Mouse (Mus musculus) testis, adult 2 months (tissue): Measurements from ENCODE around the gene Spon1. TPM values are rescaled to one million over a fixed set of nuclear protein-coding genes. Genes with fewer than 3 reads are reported as not detected.

ENCODE experiments used
- H3K27ac ChIP-seq: fragments of 200-500 bp; 2 replicates; pipeline ENCODE4 v1.5.1; 2012; ENCODE audit warnings: low read depth, low read length; ENCODE audit not compliant: control insufficient read depth, insufficient read depth
- H3K27me3 ChIP-seq: fragments of 200-500 bp; 2 replicates; pipeline ENCODE4 v1.6.1; 2012; ENCODE audit warnings: mild to moderate bottlenecking, low read length, moderate library complexity; ENCODE audit not compliant: control insufficient read depth, insufficient read depth
- H3K36me3 ChIP-seq: fragments of 200-500 bp; 2 replicates; pipeline ENCODE4 v1.6.1; 2012; ENCODE audit warnings: mild to moderate bottlenecking, low read length; ENCODE audit not compliant: control insufficient read depth, insufficient read depth
- H3K4me1 ChIP-seq: fragments of 200-500 bp; 2 replicates; pipeline ENCODE4 v1.6.1; 2012; ENCODE audit warnings: low read length; ENCODE audit not compliant: control insufficient read depth, insufficient read depth
- H3K4me3 ChIP-seq: fragments of 200-500 bp; 2 replicates; pipeline ENCODE4 v1.5.1; 2012; ENCODE audit warnings: low read depth, mild to moderate bottlenecking, low read length, moderate library complexity, mixed read lengths; ENCODE audit not compliant: control insufficient read depth
- CTCF ChIP-seq: fragments of 200-500 bp; IDR thresholded peaks from 2 replicates; pipeline ENCODE4 v1.5.1; 2012; ENCODE audit warnings: low read depth, mild to moderate bottlenecking, inconsistent platforms, low read length, moderate library complexity; ENCODE audit not compliant: control insufficient read depth, insufficient read depth, insufficient replicate concordance
- POLR2A ChIP-seq: fragments of 200-500 bp; IDR thresholded peaks from 2 replicates; pipeline ENCODE4 v1.6.1; 2012; ENCODE audit warnings: low read depth, mild to moderate bottlenecking, inconsistent platforms, low read length, moderate library complexity; ENCODE audit not compliant: control insufficient read depth
- polyA plus RNA-seq: library from polyadenylated mRNA; depleted of rRNA; stranded (reverse); fragments of >200 nt; gene quantifications from 2 replicates; pipeline ENCODE4 v1.2.3, GENCODE M21; 2012

Gene Spon1
- polyA plus RNA-seq, 1 experiment: 3.6 TPM

- H3K4me3 ChIP-seq: no peak overlapping the region
- no peaks in the 10 kb centered on the region for H3K27me3 ChIP-seq
- no peak overlapping the region for H3K27ac ChIP-seq
- TF ChIP-seq POLR2A (no peak), CTCF (no peak)
- H3K4me1 ChIP-seq: no peaks in the 10 kb centered on the region
- H3K36me3 ChIP-seq: no peaks in the 10 kb centered on the region
Observed at GRCm38 (mm10) chr7:114041349-114041748, 275.6 kb downstream of the Spon1 start.

DNA sequence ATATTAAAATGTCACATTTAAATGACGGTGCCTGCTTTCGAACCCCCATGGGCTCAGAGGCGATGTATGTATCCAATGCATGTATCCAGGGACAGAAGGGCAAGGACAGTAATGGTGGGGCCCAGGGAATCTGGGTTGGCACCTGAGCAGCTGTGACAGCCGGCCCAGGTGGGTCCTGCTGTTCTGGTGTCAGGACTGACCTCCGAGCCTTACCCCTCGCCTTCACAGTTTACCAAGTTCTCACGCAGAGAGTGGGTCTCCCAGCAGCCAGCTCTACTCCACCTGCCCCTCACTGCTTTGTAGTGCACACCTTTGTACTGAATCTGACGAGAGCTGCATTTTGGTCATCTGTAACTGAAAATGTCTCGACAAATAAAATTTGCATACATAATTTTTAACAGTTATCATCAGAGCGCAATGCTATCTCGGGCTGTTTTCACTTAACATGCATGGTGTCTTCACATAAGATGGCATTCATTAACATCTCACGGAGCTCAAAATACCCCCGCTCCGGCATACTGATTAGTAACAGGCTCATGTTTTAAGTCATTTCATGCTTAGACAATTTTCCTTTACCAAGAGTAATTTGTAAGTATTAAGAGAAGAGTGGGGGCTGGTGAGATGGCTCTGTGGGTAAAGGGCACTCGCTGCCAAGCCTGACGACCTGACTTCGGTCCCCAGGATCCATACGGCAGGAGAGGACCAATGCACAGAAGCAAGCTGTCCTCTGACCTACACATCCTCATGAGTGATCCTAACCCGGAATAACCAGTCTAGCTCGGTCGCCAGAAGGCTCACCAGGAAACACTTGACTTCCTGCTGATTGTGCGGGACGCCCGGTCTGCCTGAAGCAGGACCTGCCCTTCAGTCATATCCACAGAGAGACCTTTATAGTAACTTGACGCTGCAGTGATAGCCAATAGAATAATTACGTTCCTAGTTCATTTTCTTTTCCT lies 277.5 kb downstream of the Spon1 start:
- Histone ChIP-seq H3K4me1 (no peaks in the 10 kb centered on the region), H3K27ac (no peak overlapping the region), H3K36me3 (no peaks in the 10 kb centered on the region), H3K27me3 (no peaks in the 10 kb centered on the region), H3K4me3 (no peak overlapping the region)
- no peak for TF ChIP-seq CTCF
- no peak for TF ChIP-seq POLR2A

GRCm38 (mm10) chr7:114043929-114044549 lies 278.2 kb downstream of the Spon1 start:
- no peaks in the 10 kb centered on the region for H3K4me1 ChIP-seq

GRCm38 (mm10) chr7:114045814-114046213 lies 280.0 kb downstream of the Spon1 start:
- no peaks in the 10 kb centered on the region for H3K4me1 ChIP-seq
- no peaks in the 10 kb centered on the region for H3K27me3 ChIP-seq
- TF ChIP-seq CTCF (no peak), POLR2A (no peak)
- H3K4me3 ChIP-seq: no peak overlapping the region
- H3K27ac ChIP-seq: no peak overlapping the region
- H3K36me3 ChIP-seq: no peaks in the 10 kb centered on the region

More at GRCm38 (mm10) chr7:114043929-114044549, 278.2 kb downstream of the Spon1 start:
- Histone ChIP-seq H3K27me3 (no peaks in the 10 kb centered on the region), H3K36me3 (no peaks in the 10 kb centered on the region), H3K27ac (no peak overlapping the region), H3K4me3 (no peak overlapping the region)
- no peak for TF ChIP-seq POLR2A
- TF ChIP-seq CTCF: no peak

- Histone ChIP-seq H3K27ac (no peak overlapping the region), H3K27me3 (no peaks in the 10 kb centered on the region), H3K4me1 (no peaks in the 10 kb centered on the region), H3K36me3 (no peaks in the 10 kb centered on the region), H3K4me3 (no peak overlapping the region)
- TF ChIP-seq CTCF (no peak), POLR2A (no peak)
Observed at GRCm38 (mm10) chr7:114053720-114054119, 287.9 kb downstream of the Spon1 start.

DNA sequence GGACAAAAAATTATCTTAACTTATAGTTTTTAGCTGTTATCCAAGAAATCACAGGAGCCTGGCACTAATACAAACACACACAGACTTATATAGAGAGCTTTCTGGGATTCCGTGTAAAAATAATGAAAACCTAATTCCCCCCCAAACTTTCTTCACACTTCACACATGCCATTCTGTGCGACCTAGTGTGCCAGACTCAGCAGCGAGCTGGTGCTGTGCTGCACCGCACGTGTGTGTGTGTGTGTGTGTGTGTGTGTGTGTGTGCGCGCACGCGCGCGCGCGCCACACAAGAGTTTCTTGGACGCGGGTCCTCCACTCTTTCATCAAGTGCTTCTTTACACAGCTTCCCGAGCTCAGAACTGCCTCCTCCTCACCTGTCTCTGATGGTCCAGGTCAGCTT lies 292.4 kb downstream of the Spon1 start:
- H3K27ac ChIP-seq: no peak overlapping the region
- no peaks in the 10 kb centered on the region for H3K36me3 ChIP-seq
- no peaks in the 10 kb centered on the region for H3K27me3 ChIP-seq
- TF ChIP-seq POLR2A (no peak), CTCF (no peak)
- H3K4me3 ChIP-seq: no peak overlapping the region
- H3K4me1 ChIP-seq: no peaks in the 10 kb centered on the region

- H3K36me3 ChIP-seq: no peaks in the 10 kb centered on the region
- H3K4me1 ChIP-seq: no peaks in the 10 kb centered on the region
- H3K4me3 ChIP-seq: no peak overlapping the region
- H3K27ac ChIP-seq: no peak overlapping the region
- no peaks in the 10 kb centered on the region for H3K27me3 ChIP-seq
- no peak for TF ChIP-seq CTCF
- no peak for TF ChIP-seq POLR2A
Observed at GRCm38 (mm10) chr7:114058927-114059441, 293.2 kb downstream of the Spon1 start.
